Comparison of ENCODE assay signal across 29 mouse cellular contexts in genomic region chr12:79995521-79996094, GRCm38 (mm10).
DNase-seq lines count a peak whose midpoint lies in the region; ATAC-seq lines count a peak whose summit lies in the region.
"Had no signal": no experiment of that assay in that cellular context is flagged by ENCODE, and none has a peak within 500 bp of the region (broad histone marks: within the 10 kb centered on the region; RNA-seq: fewer than 3 reads in every experiment).

No protein-coding gene starts in this region.

- WGBS in heart, embryonic 10.5 days, result 87% methylated on average over 4 of the region's 4 CpGs
- WGBS in heart, embryonic 12.5 days, result 84% methylated on average over 4 of the region's 4 CpGs

- intact Hi-C loops in left cerebral cortex, postnatal 14 days (cut with DNase I), result no loop called here
- intact Hi-C loops in left cerebral cortex, postnatal 10 days (cut with DNase I), result loop anchor here (10.0 kb wide), 1 partner anchor 109 kb away; no protein-coding TSS in a partner anchor

- no peak overlapping the region for H3K4me3 ChIP-seq in heart, embryonic 10.5 days
- no peak overlapping the region for H3K4me3 ChIP-seq in heart, embryonic 12.5 days
- H3K4me3 ChIP-seq: gastrocnemius, adult 2 months; heart, adult 2 months; heart, embryonic 15.5 days; liver, embryonic 13.5 days; midbrain, embryonic 13.5 days; neural tube, embryonic 15.5 days had no signal

- H3K36me3 ChIP-seq in heart, embryonic 10.5 days, result no peaks in the 10 kb centered on the region
- no peaks in the 10 kb centered on the region for H3K36me3 ChIP-seq in heart, embryonic 12.5 days
- H3K36me3 ChIP-seq: heart, embryonic 15.5 days; liver, embryonic 13.5 days; midbrain, embryonic 13.5 days; neural tube, embryonic 15.5 days had no signal

- no peaks in the 10 kb centered on the region for H3K9me3 ChIP-seq in heart, embryonic 10.5 days
- no peaks in the 10 kb centered on the region for H3K9me3 ChIP-seq in heart, embryonic 12.5 days (replicated peaks)
- H3K9me3 ChIP-seq: heart, embryonic 15.5 days; liver, embryonic 13.5 days; midbrain, embryonic 13.5 days; neural tube, embryonic 15.5 days had no signal

- H3K4me2 ChIP-seq in heart, embryonic 12.5 days, result no peak overlapping the region
- H3K4me2 ChIP-seq: heart, embryonic 15.5 days; hindbrain, embryonic 14.5 days; liver, embryonic 13.5 days; midbrain, embryonic 13.5 days; neural tube, embryonic 15.5 days had no signal

- 0 out of 2 replicates have a peak overlapping the region, but pooled peaks have one; percentile 47 for H3K27ac ChIP-seq in heart, embryonic 10.5 days
- H3K27ac ChIP-seq in heart, embryonic 12.5 days (ENCODE audit: poor library complexity, severe bottlenecking), result no peak overlapping the region
- H3K27ac ChIP-seq: heart, adult 2 months; hindbrain, embryonic 14.5 days; midbrain, embryonic 13.5 days; neural tube, embryonic 15.5 days had no signal

- no peak overlapping the region for H3K9ac ChIP-seq in heart, embryonic 12.5 days
- H3K9ac ChIP-seq: heart, embryonic 15.5 days; hindbrain, embryonic 14.5 days; liver, embryonic 13.5 days; midbrain, embryonic 13.5 days; neural tube, embryonic 15.5 days had no signal

- no peak for DNase-seq in heart, embryonic 10.5 days (ENCODE audit: low spot score)
- peak; percentile 37 to 52 for DNase-seq in left cerebral cortex, postnatal 14 days (ENCODE audit: low spot score in 2 of 2)
- no peak for DNase-seq in left cerebral cortex, postnatal 10 days (ENCODE audit: extremely low spot score in 1 of 2, low spot score in 2 of 2)
- peak; percentile 65 to 66 for DNase-seq in spleen, postnatal 36 days (ENCODE audit: low spot score in 2 of 2)
- no peak for DNase-seq in spleen, adult 18-20 months
- peak; percentile 42 for DNase-seq in right cerebral cortex, postnatal 25 days
- DNase-seq in urinary bladder, postnatal 25 days (ENCODE audit: low spot score), result no peak
- DNase-seq: adrenal gland, adult 8-10 months; cerebellum, adult 2 months; cerebellum, postnatal 14 days; gastrocnemius, adult 2 months; gastrocnemius, postnatal 36 days; heart, adult 2 months; heart, postnatal 4 days; kidney, adult 18-20 months; kidney, postnatal 4 days; layer of hippocampus, postnatal 36 days; liver, embryonic 13.5 days; lung, adult 18-20 months; lung, postnatal 4 days; thymus, postnatal 4 days had no signal

- ATAC-seq in heart, embryonic 12.5 days (ENCODE audit: insufficient number of reproducible peaks, low FRiP score), result no peak
- ATAC-seq: forebrain, embryonic 14.5 days; inflammation-experienced regulatory T-cells, adult 6 months; lung, postnatal 0 days; midbrain, embryonic 13.5 days had no signal

- no peaks in the 10 kb centered on the region for H3K27me3 ChIP-seq in heart, embryonic 10.5 days (ENCODE audit: insufficient read depth, poor library complexity, severe bottlenecking)
- H3K27me3 ChIP-seq in heart, embryonic 12.5 days (replicated peaks), result no peaks in the 10 kb centered on the region
- H3K27me3 ChIP-seq: heart, embryonic 15.5 days; liver, embryonic 13.5 days; midbrain, embryonic 13.5 days; neural tube, embryonic 15.5 days had no signal

- peaks cover 57% of the 10 kb centered on the region for H3K4me1 ChIP-seq in heart, embryonic 10.5 days
- peaks cover 51% of the 10 kb centered on the region for H3K4me1 ChIP-seq in heart, embryonic 12.5 days (replicated peaks)

Comparison
In these comparisons a context has a peak if more than half of its experiments do, and no peak if none do; other contexts are left out.
1. DNase-seq: peak in left cerebral cortex, postnatal 14 days (2 of 2), spleen, postnatal 36 days (2 of 2) and right cerebral cortex, postnatal 25 days (single experiment); none in heart, embryonic 10.5 days (single experiment), left cerebral cortex, postnatal 10 days (0 of 2), spleen, adult 18-20 months (0 of 2) and urinary bladder, postnatal 25 days (single experiment).